Mouse (Mus musculus): Measurements from ENCODE around the gene Dbnl.
A peak's percentile ranks its signal among the peaks of the same experiment; 100 is the strongest.

GRCm38 (mm10) chr11:5789071-5789753, 924 bp downstream of the Dbnl start:
- no peak for TF ChIP-seq POLR2A (IDR thresholded peaks at IDR 0.05; ENCODE audit: low read depth, low read length)
- TF ChIP-seq CTCF (conservative IDR thresholded peaks at IDR 0.05; ENCODE audit: insufficient read depth, insufficient read length, low read depth, low read length): 0 out of 2 replicates have a peak, but pooled peaks have one; percentile 7

Measured in kidney, adult 2 months (tissue).